Mouse (Mus musculus) megakaryocyte, adult 5-6 weeks (primary cell): Measurements from ENCODE around the gene Defb10. TPM values are rescaled to one million over a fixed set of nuclear protein-coding genes. Genes with fewer than 3 reads are reported as not detected.
"Not testable (repeated sequence)": the region's sequence is repeated elsewhere in the genome, so short reads cannot be mapped to it uniquely, and the experiment has no call there.

Experiments
- ATAC-seq: 2 replicates; pipeline ENCODE4 v1.8.0; 2016; ENCODE audit warnings: mild to moderate bottlenecking, inconsistent platforms; ENCODE audit not compliant: poor library complexity, severe bottlenecking
- total RNA-seq, 2 experiments: library from RNA; stranded (forward) in 1 of 2; stranded (reverse) in 1 of 2; fragments of 153-499, 151-499 nt in 1 of 2; fragments of 221-1000, 200-1000 nt in 1 of 2; gene quantifications; 2 replicates each; pipeline versions ENCODE4 v1.2.3 to v1.2.4; 2015 to 2017

The Defb10 gene
- total RNA-seq (2015) (not detected in 2 replicates), total RNA-seq (2017) (not detected in 2 replicates)

DNA sequence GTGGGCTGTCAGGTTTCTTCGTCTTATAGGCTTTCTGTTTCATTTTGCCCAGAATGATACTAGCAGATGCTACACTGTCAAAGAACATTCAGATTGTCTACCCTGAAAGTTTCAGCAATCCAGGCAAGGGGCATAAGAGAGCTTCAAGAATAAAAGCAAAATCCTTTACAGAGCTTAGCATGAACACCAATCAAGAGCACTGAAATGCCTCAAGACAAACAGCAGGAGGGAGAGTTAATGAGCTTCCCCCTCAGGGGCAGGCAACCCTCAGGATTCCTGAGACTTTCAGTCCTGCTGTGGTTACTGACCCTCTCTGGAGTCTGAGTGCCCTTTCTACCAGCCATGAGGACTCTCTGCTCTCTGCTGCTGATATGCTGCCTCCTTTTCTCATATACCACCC lies at the start of gene Defb10:
Defb10 (plus strand) TSS at position 316 of the 400 bp plus-strand sequence.
- ATAC-seq, result not testable (repeated sequence)

DNA sequence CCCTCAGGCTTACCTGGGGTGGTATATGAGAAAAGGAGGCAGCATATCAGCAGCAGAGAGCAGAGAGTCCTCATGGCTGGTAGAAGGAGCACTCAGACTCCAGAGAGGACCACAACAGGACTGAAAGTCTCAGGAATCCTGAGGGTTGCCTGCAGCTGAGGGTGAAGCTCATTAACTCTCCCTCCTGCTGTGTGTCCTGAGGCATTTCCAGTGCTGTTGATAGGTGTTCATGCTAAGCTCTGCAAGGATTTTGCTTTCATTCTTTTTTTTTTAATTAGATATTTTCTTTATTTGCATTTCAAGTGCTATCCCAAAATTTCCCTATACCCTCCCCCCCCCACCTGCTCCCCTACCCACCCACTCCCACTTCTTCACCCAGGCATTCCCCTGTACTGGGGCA lies 26.6 kb downstream of the Defb10 start, which contains the start of gene Defb9:
Defb9 (minus strand) TSS at position 101 of the 400 bp plus-strand sequence.
- ATAC-seq, result not testable (repeated sequence)

DNA sequence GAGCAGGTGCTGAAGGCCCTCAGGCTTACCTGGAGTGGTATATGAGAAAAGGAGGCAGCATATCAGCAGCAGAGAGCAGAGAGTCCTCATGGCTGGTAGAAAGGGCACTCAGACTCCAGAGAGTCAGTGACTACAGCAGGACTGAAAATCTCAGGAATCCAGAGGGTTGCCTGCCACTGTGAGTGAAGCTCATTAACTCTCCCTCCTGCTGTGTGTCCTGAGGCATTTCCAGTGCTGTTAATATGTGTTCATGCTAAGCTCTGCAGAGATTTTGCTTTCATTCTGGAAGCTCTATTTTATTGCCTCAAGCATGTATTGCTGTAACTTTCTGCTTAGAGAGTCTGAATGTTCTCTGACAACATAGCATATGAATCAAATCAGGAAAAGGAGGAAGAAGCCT lies 47.6 kb downstream of the Defb10 start, which contains the start of gene Defb11:
Defb11 (minus strand) TSS at position 123 of the 400 bp plus-strand sequence.
- not testable (repeated sequence) for ATAC-seq

Other genes starting within 250 kb of the Defb10 start
- gene Defa26, start 240.7 kb upstream of the Defb10 start, total RNA-seq (2015), result not detected in 2 replicates
- not detected in 2 replicates for gene Defa26, start 240.7 kb upstream of the Defb10 start, total RNA-seq (2017)
- not detected in 2 replicates for gene Defa17, start 203.1 kb upstream of the Defb10 start, total RNA-seq (2015)
- not detected in 2 replicates for gene Defa17, start 203.1 kb upstream of the Defb10 start, total RNA-seq (2017)
- gene Defa34, start 193.1 kb upstream of the Defb10 start, total RNA-seq (2015), result not detected in 2 replicates
- gene Defa34, start 193.1 kb upstream of the Defb10 start, total RNA-seq (2017), result not detected in 2 replicates
- not detected in 2 replicates for gene AY761184, start 155.3 kb upstream of the Defb10 start, total RNA-seq (2015)
- not detected in 2 replicates for gene AY761184, start 155.3 kb upstream of the Defb10 start, total RNA-seq (2017)
- gene Defa24, start 124.4 kb upstream of the Defb10 start, total RNA-seq (2015), result not detected in 2 replicates
- gene Defa24, start 124.4 kb upstream of the Defb10 start, total RNA-seq (2017), result not detected in 2 replicates
- not detected in 2 replicates for gene Defb50, start 35.4 kb upstream of the Defb10 start, total RNA-seq (2015)
- gene Defb50, start 35.4 kb upstream of the Defb10 start, total RNA-seq (2017), result not detected in 2 replicates
- not detected in 2 replicates for gene Defb2, start 19.0 kb upstream of the Defb10 start, total RNA-seq (2015)
- gene Defb2, start 19.0 kb upstream of the Defb10 start, total RNA-seq (2017), result not detected in 2 replicates
- gene Defb9, start 26.5 kb downstream of the Defb10 start, total RNA-seq (2015), result not detected in 2 replicates
- gene Defb9, start 26.5 kb downstream of the Defb10 start, total RNA-seq (2017), result not detected in 2 replicates
- gene Defb11, start 47.5 kb downstream of the Defb10 start, total RNA-seq (2015), result not detected in 2 replicates
- gene Defb11, start 47.5 kb downstream of the Defb10 start, total RNA-seq (2017), result not detected in 2 replicates
- not detected in 2 replicates for gene Defb15, start 73.8 kb downstream of the Defb10 start, total RNA-seq (2015)
- not detected in 2 replicates for gene Defb15, start 73.8 kb downstream of the Defb10 start, total RNA-seq (2017)
- not detected in 2 replicates for gene Defb35, start 79.5 kb downstream of the Defb10 start, total RNA-seq (2015)
- gene Defb35, start 79.5 kb downstream of the Defb10 start, total RNA-seq (2017), result not detected in 2 replicates
- gene Defb13, start 87.9 kb downstream of the Defb10 start, total RNA-seq (2015), result not detected in 2 replicates
- not detected in 2 replicates for gene Defb13, start 87.9 kb downstream of the Defb10 start, total RNA-seq (2017)
- not detected in 2 replicates for gene Fam90a1a, start 99.8 kb downstream of the Defb10 start, total RNA-seq (2015)
- not detected in 2 replicates for gene Fam90a1a, start 99.8 kb downstream of the Defb10 start, total RNA-seq (2017)
- gene Ccdc70, start 110.9 kb downstream of the Defb10 start, total RNA-seq (2015), result not detected in 2 replicates
- gene Ccdc70, start 110.9 kb downstream of the Defb10 start, total RNA-seq (2017), result not detected in 2 replicates
- gene Atp7b, start 201.4 kb downstream of the Defb10 start, total RNA-seq (2015), result 0.47 and 0.62 TPM in 2 replicates
- gene Atp7b, start 201.4 kb downstream of the Defb10 start, total RNA-seq (2017), result 0.29 and 0.69 TPM in 2 replicates
- gene Alg11, start 201.8 kb downstream of the Defb10 start, total RNA-seq (2015), result 8.6 and 8.9 TPM in 2 replicates
- 10.9 and 12.5 TPM in 2 replicates for gene Alg11, start 201.8 kb downstream of the Defb10 start, total RNA-seq (2017)